Mouse (Mus musculus) heart, embryonic 16.5 days (tissue): Measurements from ENCODE around the gene Mgat5b. TPM values are rescaled to one million over a fixed set of nuclear protein-coding genes. Genes with fewer than 3 reads are reported as not detected.

Experiments used
- ATAC-seq: fragments of 200-750 bp; cut with Nextera tagmentation; replicated peaks from 2 replicates; pipeline ENCODE4 v1.8.0; 2017; ENCODE audit warnings: moderate number of reproducible peaks; ENCODE audit not compliant: insufficient read depth, low FRiP score; ENCODE audit errors: extremely low read depth
- H3K27ac ChIP-seq: fragments of 300-500 bp; sonication (generic); 2 replicates; pipeline ENCODE4 v1.5.1; 2014; ENCODE audit warnings: mild to moderate bottlenecking, low read length, control low read depth, moderate library complexity
- H3K27me3 ChIP-seq: fragments of 300-500 bp; sonication (generic); 2 replicates; pipeline ENCODE4 v1.6.1; 2014; ENCODE audit warnings: low read length, mixed read lengths; ENCODE audit not compliant: control insufficient read depth, insufficient read depth
- H3K36me3 ChIP-seq: fragments of 300-500 bp; sonication (generic); 2 replicates; pipeline ENCODE4 v1.6.1; 2014; ENCODE audit not compliant: control insufficient read depth, insufficient read depth
- H3K4me1 ChIP-seq: fragments of 300-500 bp; sonication (generic); 2 replicates; pipeline ENCODE4 v1.6.1; 2014; ENCODE audit warnings: low read length, mixed read lengths; ENCODE audit not compliant: control insufficient read depth, insufficient read depth
- H3K4me2 ChIP-seq: fragments of 300-500 bp; sonication (generic); 2 replicates; pipeline ENCODE4 v1.6.1; 2014; ENCODE audit warnings: low read depth, mild to moderate bottlenecking, control low read depth, low read length
- H3K4me3 ChIP-seq: fragments of 300-500 bp; sonication (generic); 2 replicates; pipeline ENCODE4 v1.5.1; 2014; ENCODE audit warnings: mild to moderate bottlenecking, control low read depth, low read length
- H3K9ac ChIP-seq: fragments of 300-500 bp; sonication (generic); 2 replicates; pipeline ENCODE4 v1.6.1; 2014; ENCODE audit warnings: low read length, control low read depth
- H3K9me3 ChIP-seq: fragments of 300-500 bp; sonication (generic); replicated peaks from 2 replicates; pipeline ENCODE4 v1.6.1; 2016; ENCODE audit warnings: low read length; ENCODE audit not compliant: control insufficient read depth
- WGBS: fragments of 180-500 bp; shearing (Covaris S2); extraction: QIAGEN DNeasy Blood & Tissue Kit; methylation state at CpG from one replicate; pipeline ENCODE4 v1.1.7; 2014; 5-methylcytosine and 5-hydroxymethylcytosine counted together
- polyA plus RNA-seq: library from polyadenylated mRNA; unstranded; fragments of >200 nt; fragmentation: Nextera tagmentation; extraction: Ambion mirVana; gene quantifications from 2 replicates; pipeline ENCODE4 v1.2.1, GENCODE M21; 2015

Mgat5b gene
- polyA plus RNA-seq, 1 experiment from 2014 or later, result 0.34 TPM

GRCm38 (mm10) chr11:117000219-117000618, 81.6 kb downstream of the Mgat5b start:
- no peak overlapping the region for H3K4me2 ChIP-seq
- no peak overlapping the region for H3K4me3 ChIP-seq
- no peak overlapping the region for H3K27ac ChIP-seq
- H3K9me3 ChIP-seq, result no peaks in the 10 kb centered on the region
- H3K9ac ChIP-seq, result no peak overlapping the region
- peaks cover 20% of the 10 kb centered on the region for H3K27me3 ChIP-seq
- 12% methylated on average over 3 of the region's 3 CpGs for WGBS
- H3K4me1 ChIP-seq, result no peaks in the 10 kb centered on the region
- ATAC-seq, result no peak
- H3K36me3 ChIP-seq, result no peaks in the 10 kb centered on the region

DNA sequence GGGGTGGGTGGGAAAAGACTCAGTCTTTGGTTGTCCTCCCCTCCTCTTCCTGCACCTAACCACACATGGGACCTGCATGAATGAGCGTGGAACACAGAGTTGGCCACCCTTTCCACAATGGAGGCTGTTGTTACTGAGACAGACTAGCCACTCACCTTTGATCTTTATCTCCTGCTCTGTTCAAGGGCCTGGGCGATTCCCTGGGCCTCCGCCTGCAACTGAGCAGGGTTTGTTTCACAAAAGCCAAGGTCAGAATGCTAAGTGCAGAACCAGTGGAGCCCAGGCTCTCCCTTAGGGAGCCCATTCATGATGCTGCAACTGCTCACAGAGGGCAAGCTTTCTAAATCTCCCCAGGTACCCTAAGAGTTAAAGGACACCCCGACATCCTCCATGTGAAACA, 83.1 kb downstream of the Mgat5b start:
- WGBS, result 57% methylated on average over 4 of the region's 4 CpGs
- H3K4me2 ChIP-seq, result no peak overlapping the region
- no peaks in the 10 kb centered on the region for H3K36me3 ChIP-seq
- peaks cover 8% of the 10 kb centered on the region for H3K27me3 ChIP-seq
- H3K9ac ChIP-seq, result no peak overlapping the region
- H3K4me1 ChIP-seq, result no peaks in the 10 kb centered on the region
- H3K4me3 ChIP-seq, result no peak overlapping the region
- H3K9me3 ChIP-seq, result no peaks in the 10 kb centered on the region
- ATAC-seq, result no peak
- H3K27ac ChIP-seq, result no peak overlapping the region

DNA sequence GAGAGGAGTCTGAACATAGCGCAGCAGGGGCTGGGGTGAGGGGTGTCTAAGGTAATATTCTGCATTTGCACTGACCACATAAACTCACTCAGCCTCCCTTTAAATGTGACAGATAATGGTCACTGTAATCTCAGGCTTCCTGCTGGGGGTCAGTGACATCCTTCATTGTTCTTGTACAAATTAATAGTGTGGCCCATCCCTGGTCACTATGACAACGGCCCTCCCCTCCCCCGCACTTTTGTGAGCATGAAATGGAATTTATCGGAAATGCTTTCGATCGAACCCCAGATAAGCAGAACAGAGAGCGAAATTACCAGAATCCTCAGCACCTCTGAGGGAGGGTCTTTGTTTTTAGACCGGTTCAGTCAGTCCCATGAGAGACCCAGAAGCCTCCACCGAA, 84.8 kb downstream of the Mgat5b start:
- no peaks in the 10 kb centered on the region for H3K36me3 ChIP-seq
- H3K9ac ChIP-seq, result no peak overlapping the region
- no peaks in the 10 kb centered on the region for H3K4me1 ChIP-seq
- no peak overlapping the region for H3K4me3 ChIP-seq
- H3K9me3 ChIP-seq, result no peaks in the 10 kb centered on the region
- H3K27ac ChIP-seq, result no peak overlapping the region
- no peak for ATAC-seq
- H3K4me2 ChIP-seq, result no peak overlapping the region
- H3K27me3 ChIP-seq, result peaks cover 8% of the 10 kb centered on the region
- WGBS, result 47% methylated on average over 9 of the region's 9 CpGs

DNA sequence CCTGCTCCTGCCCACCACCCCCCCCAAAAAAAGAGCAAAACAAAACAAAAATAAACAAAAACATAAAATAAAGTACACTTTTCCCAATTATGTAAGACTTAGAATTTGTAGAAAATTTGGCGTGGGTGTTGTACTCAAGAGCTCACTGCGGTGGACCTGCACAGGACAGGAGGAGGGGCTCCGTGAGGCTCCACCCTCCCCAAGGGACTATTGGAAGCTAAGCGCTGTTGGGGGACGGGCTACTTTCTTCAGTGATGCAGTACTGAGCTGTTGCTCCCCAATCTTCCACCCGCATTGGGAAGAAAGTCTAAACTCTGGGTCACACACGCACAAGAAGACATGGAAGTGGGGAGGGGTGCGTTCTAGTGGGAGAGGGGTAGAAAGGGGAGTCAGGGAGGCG, 85.6 kb downstream of the Mgat5b start:
- no peaks in the 10 kb centered on the region for H3K36me3 ChIP-seq
- ATAC-seq, result no peak
- no peak overlapping the region for H3K27ac ChIP-seq
- H3K9ac ChIP-seq, result no peak overlapping the region
- 12% methylated on average over 9 of the region's 9 CpGs for WGBS
- no peak overlapping the region for H3K4me2 ChIP-seq
- H3K9me3 ChIP-seq, result no peaks in the 10 kb centered on the region
- peaks cover 8% of the 10 kb centered on the region for H3K27me3 ChIP-seq
- no peak overlapping the region for H3K4me3 ChIP-seq
- H3K4me1 ChIP-seq, result no peaks in the 10 kb centered on the region

DNA sequence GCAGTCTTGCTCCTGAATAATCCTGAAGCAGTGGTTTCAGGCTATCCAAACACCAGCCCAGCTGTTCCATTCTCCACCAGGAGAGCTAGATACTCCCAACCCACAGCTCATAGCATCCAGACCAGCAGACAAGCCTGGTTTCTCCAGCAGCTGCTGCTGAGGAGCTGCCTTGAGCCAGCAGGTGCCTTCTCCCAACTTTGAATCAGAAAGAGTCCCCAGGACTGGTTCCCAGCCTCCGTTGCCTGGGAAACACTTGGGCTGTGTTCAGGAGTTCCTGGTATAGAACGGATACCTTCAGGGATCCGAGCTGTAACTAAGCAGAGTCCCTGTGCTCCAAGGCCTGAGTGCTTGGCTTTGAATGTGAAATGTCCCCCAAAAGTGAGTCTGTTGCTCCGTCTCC, 98.8 kb downstream of the Mgat5b start:
- Histone ChIP-seq H3K36me3 (no peaks in the 10 kb centered on the region), H3K9ac (no peak overlapping the region), H3K27ac (no peak overlapping the region), H3K4me2 (no peak overlapping the region), H3K4me3 (no peak overlapping the region), H3K27me3 (peaks cover 5% of the 10 kb centered on the region; the same call in 1 of the 2 replicates), H3K9me3 (peaks cover 2% of the 10 kb centered on the region), H3K4me1 (peaks cover 5% of the 10 kb centered on the region)
- 63% methylated on average over 4 of the region's 4 CpGs for WGBS
- ATAC-seq, result no peak

DNA sequence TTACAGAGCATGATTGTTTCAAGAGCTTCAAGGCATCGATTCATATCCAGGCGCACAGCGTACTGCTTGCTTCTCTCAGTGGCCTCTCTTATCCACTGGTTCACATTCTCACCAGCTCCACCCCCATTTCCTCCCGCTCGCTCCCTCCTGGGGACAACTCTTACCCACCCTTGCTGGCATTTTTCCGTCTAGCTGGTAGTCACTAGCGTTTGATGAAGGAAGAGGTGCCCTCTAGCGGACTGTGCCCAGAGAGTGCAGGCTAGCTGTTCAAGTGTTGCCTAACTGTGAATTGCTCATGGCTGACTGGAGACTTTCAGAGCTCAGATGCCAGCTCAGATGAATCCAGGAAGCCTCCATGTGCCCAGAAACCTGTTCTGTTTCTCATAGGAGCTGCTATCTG, 99.7 kb downstream of the Mgat5b start:
- peaks cover 5% of the 10 kb centered on the region for H3K9me3 ChIP-seq
- WGBS, result 3% methylated on average over 8 of the region's 8 CpGs
- H3K27me3 ChIP-seq, result peaks cover 5% of the 10 kb centered on the region; the same call in 1 of the 2 replicates
- H3K4me2 ChIP-seq, result peak overlapping the region; percentile 49
- no peaks in the 10 kb centered on the region for H3K36me3 ChIP-seq
- ATAC-seq, result peak; percentile 60; the same call in 1 of the 2 replicates
- H3K4me1 ChIP-seq, result peaks cover 5% of the 10 kb centered on the region
- H3K4me3 ChIP-seq, result no peak overlapping the region
- no peak overlapping the region for H3K27ac ChIP-seq
- no peak overlapping the region for H3K9ac ChIP-seq

DNA sequence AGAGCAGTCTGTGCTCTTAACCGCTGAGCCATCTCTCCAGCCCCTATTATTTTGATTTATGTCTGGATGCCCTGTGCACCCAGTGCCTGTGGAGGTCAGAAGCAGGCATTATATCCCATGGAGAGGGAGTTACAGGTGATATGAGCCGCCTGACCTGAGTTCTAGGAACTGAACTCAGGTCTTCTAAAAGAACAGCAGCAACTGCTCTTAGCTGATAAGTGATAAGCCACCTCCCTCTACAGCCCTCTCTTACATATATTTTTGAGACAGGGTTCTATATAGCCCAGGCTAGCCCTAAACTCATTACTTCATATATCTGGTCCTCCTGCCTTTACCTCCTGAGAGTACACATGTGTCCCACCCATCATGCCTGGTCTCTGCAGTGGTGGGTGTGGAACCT, 102.4 kb downstream of the Mgat5b start:
- no peak overlapping the region for H3K4me2 ChIP-seq
- no peak for ATAC-seq
- no peaks in the 10 kb centered on the region for H3K36me3 ChIP-seq
- H3K27me3 ChIP-seq, result peaks cover 5% of the 10 kb centered on the region; the same call in 1 of the 2 replicates
- WGBS, result 80% methylated on average over 2 of the region's 2 CpGs
- H3K4me1 ChIP-seq, result peaks cover 5% of the 10 kb centered on the region
- H3K9me3 ChIP-seq, result peaks cover 12% of the 10 kb centered on the region
- H3K4me3 ChIP-seq, result no peak overlapping the region
- H3K9ac ChIP-seq, result no peak overlapping the region
- H3K27ac ChIP-seq, result no peak overlapping the region

- Histone ChIP-seq H3K4me1 (no peaks in the 10 kb centered on the region), H3K36me3 (no peaks in the 10 kb centered on the region), H3K27me3 (no peaks in the 10 kb centered on the region), H3K27ac (no peak overlapping the region), H3K4me3 (no peak overlapping the region), H3K4me2 (no peak overlapping the region), H3K9ac (no peak overlapping the region), H3K9me3 (peaks cover 12% of the 10 kb centered on the region)
- WGBS, result 96% methylated on average over 3 of the region's 3 CpGs
- ATAC-seq, result no peak
Observed at GRCm38 (mm10) chr11:117023537-117023936, 104.9 kb downstream of the Mgat5b start.

DNA sequence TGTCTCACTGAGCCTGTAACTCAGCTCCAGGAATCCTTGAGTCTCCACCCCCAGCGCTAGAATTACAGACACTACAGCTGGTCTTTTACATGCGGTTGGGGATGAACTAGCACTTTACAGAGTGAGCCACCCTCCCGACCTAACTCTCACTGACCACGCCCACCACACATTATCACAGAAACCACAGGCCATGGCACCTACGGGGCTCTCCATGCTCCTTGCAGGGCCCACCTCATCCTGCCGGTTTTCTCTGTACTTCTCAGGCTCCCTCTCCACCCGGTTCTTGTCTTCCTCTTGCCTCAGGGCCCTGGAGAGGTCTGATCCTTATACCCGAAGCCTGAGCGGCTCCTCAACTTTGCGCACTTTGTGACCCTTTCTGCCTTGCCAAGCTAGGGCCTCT, 109.0 kb downstream of the Mgat5b start:
- Histone ChIP-seq H3K27me3 (no peaks in the 10 kb centered on the region), H3K9me3 (peaks cover 10% of the 10 kb centered on the region), H3K4me3 (no peak overlapping the region), H3K36me3 (no peaks in the 10 kb centered on the region), H3K4me1 (peaks cover 11% of the 10 kb centered on the region), H3K4me2 (no peak overlapping the region), H3K27ac (no peak overlapping the region), H3K9ac (no peak overlapping the region)
- no peak for ATAC-seq
- WGBS, result 40% methylated on average over 10 of the region's 10 CpGs
